Mouse (Mus musculus) spleen, adult 2 months (tissue): ENCODE measurements at regions not wholly inside any gene's neighbourhood (a gene's known extent, or its start where the extent isn't known, plus 50 kb on each side); places are given as distances from the start of the nearest gene placed in this dataset.

Source experiments
- DNase-seq, 2 experiments: peaks; one replicate each; pipeline versions ENCODE4 v3.0.0 to v3.0.0-alpha.2; 2012 to 2021; ENCODE audit warnings: low spot score in 2 of 2, low read depth in 1 of 2
- H3K27ac ChIP-seq: fragments of 200-500 bp; 2 replicates; pipeline ENCODE4 v1.5.1; 2012; ENCODE audit warnings: low read length, inconsistent platforms; ENCODE audit not compliant: insufficient read depth
- H3K27me3 ChIP-seq: fragments of 200-500 bp; 2 replicates; pipeline ENCODE4 v1.6.1; 2012; ENCODE audit warnings: mild to moderate bottlenecking, moderate library complexity, low read length, inconsistent platforms; ENCODE audit not compliant: control insufficient read depth, insufficient read depth
- H3K36me3 ChIP-seq: fragments of 200-500 bp; 2 replicates; pipeline ENCODE4 v1.6.1; 2012; ENCODE audit warnings: mild to moderate bottlenecking, low read length, inconsistent platforms; ENCODE audit not compliant: control insufficient read depth, insufficient read depth
- H3K4me1 ChIP-seq: fragments of 200-500 bp; 2 replicates; pipeline ENCODE4 v1.6.1; 2011; ENCODE audit warnings: inconsistent platforms; ENCODE audit not compliant: control insufficient read depth, insufficient read depth, insufficient read length
- H3K4me3 ChIP-seq: fragments of 200-500 bp; 2 replicates; pipeline ENCODE4 v1.5.1; 2011; ENCODE audit warnings: mild to moderate bottlenecking, inconsistent platforms; ENCODE audit not compliant: insufficient read depth, insufficient read length; ENCODE audit errors: extremely low read depth
- CTCF ChIP-seq: fragments of 200-500 bp; IDR thresholded peaks from 2 replicates; pipeline ENCODE4 v1.5.1; 2011; ENCODE audit warnings: mild to moderate bottlenecking, inconsistent platforms; ENCODE audit not compliant: insufficient read depth, insufficient read length, insufficient replicate concordance; ENCODE audit errors: extremely low read depth
- POLR2A ChIP-seq: fragments of 200-500 bp; IDR thresholded peaks from 2 replicates; pipeline ENCODE4 v1.6.1; 2011; ENCODE audit warnings: low read depth, low read length, inconsistent platforms
- WGBS: fragments of 180-500 bp; shearing (Covaris S2); methylation state at CpG from one replicate; pipeline ENCODE4 v1.1.7; 2018; 5-methylcytosine and 5-hydroxymethylcytosine counted together

DNA sequence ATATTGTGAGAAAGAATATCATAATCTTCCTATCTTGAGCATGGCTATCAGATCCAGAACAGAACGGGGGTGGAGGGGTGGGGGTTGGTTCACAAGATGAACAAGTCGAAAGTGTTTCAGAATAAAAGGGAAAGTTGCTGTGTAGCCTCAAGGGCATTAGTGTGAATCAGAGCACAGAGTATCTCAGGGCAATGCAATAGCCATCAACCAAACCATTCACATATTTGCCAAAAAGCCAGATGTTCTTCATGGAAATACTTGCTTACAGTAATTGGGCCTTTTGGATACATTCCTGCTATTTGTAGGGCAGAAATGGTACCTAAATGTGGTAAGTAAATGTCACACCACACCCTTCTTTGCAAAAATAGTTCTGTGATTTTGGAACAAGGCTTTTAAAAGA, 135.2 kb downstream of the Gm5447 start:
- no peak overlapping the region for H3K27ac ChIP-seq
- H3K4me1 ChIP-seq, result no peaks in the 10 kb centered on the region
- no peak overlapping the region for H3K4me3 ChIP-seq
- no peak for DNase-seq
- H3K36me3 ChIP-seq, result no peaks in the 10 kb centered on the region
- no peaks in the 10 kb centered on the region for H3K27me3 ChIP-seq
- 89% methylated on average over 2 of the region's 2 CpGs for WGBS
- TF ChIP-seq POLR2A, result no peak
- TF ChIP-seq CTCF, result no peak

DNA sequence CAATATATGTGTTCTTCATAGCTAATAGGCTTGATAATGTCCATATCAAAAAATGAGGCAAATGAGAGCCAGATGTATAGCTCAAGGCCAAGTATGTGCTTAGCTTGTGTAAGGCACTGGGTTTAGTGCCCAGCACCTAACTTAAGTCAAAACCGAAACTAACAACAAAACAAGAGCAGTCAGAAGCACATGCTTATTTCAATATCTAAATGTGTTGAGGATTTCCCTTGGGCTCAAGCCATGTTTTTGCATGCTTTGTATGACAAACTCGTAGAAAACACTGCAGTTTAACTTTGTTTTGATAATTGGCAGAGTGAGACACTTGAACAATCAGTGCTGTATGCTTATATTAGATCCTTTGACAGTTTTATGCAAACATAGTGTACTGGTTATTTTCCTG, 148.7 kb downstream of the Gm5447 start:
- H3K36me3 ChIP-seq, result no peaks in the 10 kb centered on the region
- DNase-seq, result no peak
- no peak overlapping the region for H3K27ac ChIP-seq
- WGBS, result 76% methylated on average over 2 of the region's 2 CpGs
- H3K4me1 ChIP-seq, result no peaks in the 10 kb centered on the region
- no peaks in the 10 kb centered on the region for H3K27me3 ChIP-seq
- TF ChIP-seq POLR2A, result no peak
- TF ChIP-seq CTCF, result no peak
- H3K4me3 ChIP-seq, result no peak overlapping the region

DNA sequence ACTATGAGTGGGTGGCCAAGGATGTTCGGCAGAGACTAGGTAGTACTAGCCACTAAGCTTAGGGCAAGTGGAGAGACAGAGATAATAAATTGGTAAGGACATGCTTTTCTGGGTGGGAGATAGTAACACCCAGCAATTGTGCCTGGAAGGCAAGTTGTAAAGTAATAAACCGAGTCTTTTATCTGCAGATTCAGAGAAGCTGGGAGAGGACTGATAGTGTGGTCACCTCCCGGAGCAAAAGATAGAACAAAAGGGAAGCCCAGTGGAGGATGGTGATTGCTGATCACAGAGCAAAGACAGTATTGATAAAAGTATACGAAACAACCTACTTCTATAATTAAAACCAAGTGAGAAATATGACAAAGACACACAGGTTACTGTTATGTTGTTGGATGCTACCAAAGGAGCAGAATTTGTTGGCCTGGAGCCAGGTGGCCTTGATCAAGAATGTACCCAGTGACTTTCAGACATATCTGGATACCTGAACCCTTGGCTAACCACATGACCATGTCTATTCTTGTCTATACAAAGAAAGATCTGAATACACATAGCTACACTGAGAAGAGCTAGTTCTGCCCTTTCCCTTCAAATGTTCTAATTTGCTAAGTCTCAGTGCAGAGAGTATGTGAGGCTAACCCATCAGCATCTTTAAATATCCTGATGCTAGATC, 150.7 kb downstream of the Gm5447 start:
- Histone ChIP-seq H3K27me3 (no peaks in the 10 kb centered on the region), H3K4me1 (no peaks in the 10 kb centered on the region), H3K4me3 (no peak overlapping the region), H3K27ac (no peak overlapping the region), H3K36me3 (no peaks in the 10 kb centered on the region)
- DNase-seq, result no peak
- 76% methylated on average over 4 of the region's 4 CpGs for WGBS
- TF ChIP-seq POLR2A (no peak), CTCF (no peak)

DNA sequence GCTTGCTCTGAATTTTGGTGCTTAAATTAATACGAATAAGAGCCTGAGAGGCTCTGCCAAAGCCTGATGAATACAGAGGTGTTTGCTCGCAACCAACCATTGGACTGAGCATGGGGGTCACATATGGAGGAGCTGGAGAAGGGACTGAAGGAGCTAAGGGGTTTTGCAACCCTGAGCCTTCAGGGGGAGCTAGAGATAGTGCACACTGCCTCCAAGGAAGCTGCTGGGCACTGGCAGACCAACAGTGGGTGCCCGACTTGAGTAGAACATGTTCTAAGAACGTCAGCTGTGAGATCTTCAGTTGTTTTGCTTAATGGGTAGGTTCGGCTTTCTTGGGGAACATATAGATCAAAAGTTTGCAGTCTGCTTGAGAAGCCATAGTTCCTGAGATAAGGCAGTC, 158.5 kb downstream of the Gm5447 start:
- 87% methylated on average over 5 of the region's 5 CpGs for WGBS
- no peak overlapping the region for H3K4me3 ChIP-seq
- TF ChIP-seq CTCF (no peak), POLR2A (no peak)
- no peaks in the 10 kb centered on the region for H3K27me3 ChIP-seq
- H3K27ac ChIP-seq, result no peak overlapping the region
- no peaks in the 10 kb centered on the region for H3K36me3 ChIP-seq
- no peak for DNase-seq
- no peaks in the 10 kb centered on the region for H3K4me1 ChIP-seq

DNA sequence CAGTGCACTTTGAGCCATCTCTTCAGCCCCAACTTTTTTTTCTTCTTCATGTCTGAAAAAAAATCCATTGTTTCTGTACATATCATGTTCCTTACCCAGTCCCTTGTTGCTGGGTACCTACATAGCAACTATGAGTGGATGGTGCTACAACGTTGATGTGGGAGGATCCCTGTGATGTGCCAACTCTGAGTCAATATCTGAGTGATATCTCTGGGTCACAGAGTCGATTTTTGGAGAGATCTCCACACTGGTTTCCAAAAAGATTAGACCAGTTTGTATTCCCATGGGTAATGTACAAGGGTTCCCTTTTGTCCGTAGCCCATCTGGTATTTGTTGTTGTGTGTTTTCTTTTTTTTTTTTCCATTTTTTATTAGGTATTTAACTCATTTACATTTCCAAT, 165.7 kb downstream of the Gm5447 start:
- no peak for DNase-seq

DNA sequence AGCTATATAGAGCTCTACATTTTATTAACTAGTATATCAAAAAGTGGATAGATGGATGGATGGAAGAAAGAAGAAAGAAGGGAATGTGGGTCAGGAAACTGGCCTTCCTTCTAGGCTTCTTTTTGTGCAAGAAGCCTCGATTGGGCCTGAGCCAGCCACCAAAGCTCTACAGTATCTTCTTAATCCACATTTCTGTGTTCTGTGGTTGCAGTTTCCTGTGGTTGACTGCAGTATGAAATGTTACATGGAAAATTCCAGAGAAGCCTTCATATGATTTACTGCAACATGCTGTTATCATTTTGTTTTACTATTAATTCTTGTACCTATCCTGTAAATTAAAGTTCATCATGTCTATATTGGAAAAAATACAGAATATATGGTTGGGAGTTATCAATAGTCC, 173.3 kb downstream of the Gm5447 start:
- 5% methylated on average over 1 of the region's 1 CpGs for WGBS
- H3K27ac ChIP-seq, result no peak overlapping the region
- DNase-seq, result no peak
- H3K36me3 ChIP-seq, result no peaks in the 10 kb centered on the region
- no peaks in the 10 kb centered on the region for H3K27me3 ChIP-seq
- no peaks in the 10 kb centered on the region for H3K4me1 ChIP-seq
- no peak overlapping the region for H3K4me3 ChIP-seq
- no peak for TF ChIP-seq CTCF

More for the DNA sequence above, 165.7 kb downstream of the Gm5447 start:
- Histone ChIP-seq H3K27me3 (no peaks in the 10 kb centered on the region), H3K27ac (no peak overlapping the region), H3K36me3 (no peaks in the 10 kb centered on the region), H3K4me3 (no peak overlapping the region), H3K4me1 (no peaks in the 10 kb centered on the region)
- WGBS, result 73% methylated on average over 3 of the region's 3 CpGs
- TF ChIP-seq CTCF (no peak), POLR2A (no peak)

DNA sequence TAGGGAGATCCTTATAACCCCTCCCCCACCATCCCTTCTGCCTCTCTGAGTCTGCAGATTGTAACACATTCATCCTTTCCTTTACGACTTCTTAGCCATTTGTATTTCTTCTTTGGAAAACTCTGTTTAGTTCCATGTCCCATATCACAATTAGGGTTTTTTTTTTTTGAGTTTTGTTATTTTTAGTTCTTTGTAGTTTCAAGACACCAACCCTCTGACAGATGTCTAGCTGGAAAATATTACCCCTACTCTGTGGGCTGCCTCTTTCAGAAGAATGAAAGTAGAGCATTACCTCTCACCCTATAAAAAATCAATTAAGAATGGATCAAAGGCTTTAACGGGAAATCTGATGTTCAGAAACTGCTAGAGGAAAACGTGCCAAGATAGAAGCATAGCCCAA, 180.1 kb downstream of the Gm5447 start:
- WGBS, result 82% methylated on average over 3 of the region's 3 CpGs
- Histone ChIP-seq H3K4me3 (no peak overlapping the region), H3K36me3 (no peaks in the 10 kb centered on the region), H3K27ac (no peak overlapping the region), H3K4me1 (no peaks in the 10 kb centered on the region), H3K27me3 (no peaks in the 10 kb centered on the region)
- TF ChIP-seq CTCF (no peak), POLR2A (no peak)
- no peak for DNase-seq
